Mouse (Mus musculus): ENCODE data around the gene 1700020N15Rik. TPM values are rescaled to one million over a fixed set of nuclear protein-coding genes. Genes with fewer than 3 reads are reported as not detected.
"Not testable (repeated sequence)": the region's sequence is repeated elsewhere in the genome, so short reads cannot be mapped to it uniquely, and the experiment has no call there.

1700020N15Rik gene
- total RNA-seq (2014; rRNA removed; ENCODE audit: low replicate concordance) (not detected in 2 replicates), polyA plus RNA-seq (2015; fragmentation: Nextera tagmentation; extraction: Ambion mirVana) (not detected in 2 replicates)

GRCm38 (mm10) chrX:69945000-69945399, at the start of gene 1700020N15Rik:
Gene 1700020N15Rik (plus strand): TSS chrX:69945300.
- not testable (repeated sequence) for DNase-seq (ENCODE audit: low spot score); H3K9me3 ChIP-seq (replicated peaks; ENCODE audit: control insufficient read depth, low read length); H3K36me3 ChIP-seq (replicated peaks; ENCODE audit: control insufficient read depth, insufficient read depth, low read length); H3K4me2 ChIP-seq (ENCODE audit: low read depth, low read length); H3K27me3 ChIP-seq (ENCODE audit: control insufficient read depth, insufficient read depth, low read length); H3K4me1 ChIP-seq (ENCODE audit: control insufficient read depth, insufficient read depth); H3K9ac ChIP-seq (replicated peaks; ENCODE audit: low read depth, low read length); H3K4me3 ChIP-seq (ENCODE audit: low read depth, low read length); H3K27ac ChIP-seq (ENCODE audit: low read depth); ATAC-seq (ENCODE audit: insufficient read depth, low read depth)
- 61% methylated on average over 3 of the region's 5 CpGs for WGBS

- no peak overlapping the region for H3K27ac ChIP-seq (ENCODE audit: low read depth)
- TF ChIP-seq CTCF (IDR thresholded peaks at IDR 0.05; ENCODE audit: low read depth) = no peak
- TF ChIP-seq EP300 (IDR thresholded peaks at IDR 0.05; ENCODE audit: low read depth) = no peak
- H3K27me3 ChIP-seq (ENCODE audit: control insufficient read depth, insufficient read depth, low read length) = no peaks in the 10 kb centered on the region
- ATAC-seq (ENCODE audit: insufficient read depth, low read depth) (no peak), DNase-seq (ENCODE audit: low spot score) (no peak)
- H3K9ac ChIP-seq (replicated peaks; ENCODE audit: low read depth, low read length) = no peak overlapping the region
- H3K4me3 ChIP-seq (ENCODE audit: low read depth, low read length) = no peak overlapping the region
- 79% methylated on average over 2 of the region's 2 CpGs for WGBS
- H3K4me1 ChIP-seq (ENCODE audit: control insufficient read depth, insufficient read depth) = no peaks in the 10 kb centered on the region
- no peak overlapping the region for H3K4me2 ChIP-seq (ENCODE audit: low read depth, low read length)
- H3K36me3 ChIP-seq (replicated peaks; ENCODE audit: control insufficient read depth, insufficient read depth, low read length) = no peaks in the 10 kb centered on the region
- H3K9me3 ChIP-seq (replicated peaks; ENCODE audit: control insufficient read depth, low read length) = no peaks in the 10 kb centered on the region
Observed at GRCm38 (mm10) chrX:69976790-69977579, 31.9 kb downstream of the 1700020N15Rik start.
